Mouse (Mus musculus): ENCODE data around the gene Snx7.
A peak's percentile ranks its signal among the peaks of the same experiment; 100 is the strongest.

Gene Snx7

DNA sequence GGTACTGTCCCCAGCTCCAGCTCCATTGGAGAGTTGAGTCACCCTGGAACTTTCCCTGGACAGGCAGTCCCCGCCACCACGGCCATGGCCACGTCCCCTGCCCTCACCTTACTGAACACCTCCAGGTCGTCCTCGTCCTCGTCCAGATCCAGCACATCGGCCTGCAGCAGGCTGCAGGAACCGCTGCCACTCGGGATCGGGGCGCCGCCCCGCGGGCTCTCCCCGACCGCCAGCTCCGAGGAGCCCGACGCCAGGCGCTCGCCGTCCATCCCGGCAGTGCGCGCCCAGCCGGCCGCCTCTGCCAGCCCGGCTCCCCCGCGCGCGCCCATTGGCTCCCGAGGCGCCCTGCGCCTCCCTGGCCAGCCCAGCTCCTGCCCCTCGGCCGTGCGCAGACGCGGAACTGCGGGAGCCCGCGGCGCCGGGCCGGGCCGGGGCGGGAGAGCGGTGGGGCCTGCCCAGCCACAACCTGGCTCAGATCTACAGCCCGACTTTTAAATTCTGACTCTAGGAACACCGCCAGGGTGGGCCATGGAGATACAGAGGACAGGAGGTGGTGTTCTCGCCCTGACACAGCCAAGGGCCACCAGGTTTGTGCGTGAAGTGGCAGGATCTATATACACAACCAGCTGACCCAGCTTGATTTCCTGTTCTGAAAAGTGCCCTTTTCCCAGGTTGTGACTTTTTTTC is at the start of gene Snx7:
TSS of gene Snx7 (minus strand) at position 300 of the 687 bp plus-strand sequence.
- DNase-seq (ENCODE audit: extremely low read depth, low read depth, low spot score), result no peak

DNA sequence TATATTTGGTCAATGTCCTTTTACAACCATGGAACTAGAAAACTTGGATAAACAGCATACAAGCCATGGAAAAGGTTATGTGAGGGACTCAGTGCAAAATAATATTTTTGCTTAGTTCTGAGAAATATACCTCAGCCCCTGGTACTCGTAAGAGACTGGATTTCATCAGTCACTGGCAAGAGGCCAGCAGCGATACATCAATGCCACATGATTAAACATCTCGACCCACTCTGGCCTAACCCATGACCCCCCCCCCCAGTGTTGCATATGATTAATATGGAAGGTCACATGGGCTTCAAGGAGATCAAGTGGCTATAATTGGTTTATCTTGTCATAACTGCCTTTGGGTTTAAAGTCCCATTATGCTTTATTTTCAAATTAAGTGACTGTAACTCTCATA is 46.7 kb upstream of the Snx7 start:
- no peak for DNase-seq (ENCODE audit: extremely low read depth, low read depth, low spot score)

GRCm38 (mm10) chr3:117893736-117894135 is 25.0 kb upstream of the Snx7 start:
- no peak for DNase-seq (ENCODE audit: extremely low read depth, low read depth, low spot score)

- DNase-seq (ENCODE audit: extremely low read depth, low read depth, low spot score), result no peak
Measured at GRCm38 (mm10) chr3:117875450-117875849, 6.7 kb upstream of the Snx7 start.

- no peak for DNase-seq (ENCODE audit: extremely low read depth, low read depth, low spot score)
Measured at GRCm38 (mm10) chr3:117873209-117873863, 4.6 kb upstream of the Snx7 start.

GRCm38 (mm10) chr3:117869324-117869715 is 584 bp upstream of the Snx7 start:
- DNase-seq (ENCODE audit: extremely low read depth, low read depth, low spot score), result no peak

GRCm38 (mm10) chr3:117868091-117868490 is 645 bp downstream of the Snx7 start:
- DNase-seq (ENCODE audit: extremely low read depth, low read depth, low spot score), result peak; percentile 59

GRCm38 (mm10) chr3:117866696-117867407 is 1.9 kb downstream of the Snx7 start:
- DNase-seq (ENCODE audit: extremely low read depth, low read depth, low spot score), result no peak

DNA sequence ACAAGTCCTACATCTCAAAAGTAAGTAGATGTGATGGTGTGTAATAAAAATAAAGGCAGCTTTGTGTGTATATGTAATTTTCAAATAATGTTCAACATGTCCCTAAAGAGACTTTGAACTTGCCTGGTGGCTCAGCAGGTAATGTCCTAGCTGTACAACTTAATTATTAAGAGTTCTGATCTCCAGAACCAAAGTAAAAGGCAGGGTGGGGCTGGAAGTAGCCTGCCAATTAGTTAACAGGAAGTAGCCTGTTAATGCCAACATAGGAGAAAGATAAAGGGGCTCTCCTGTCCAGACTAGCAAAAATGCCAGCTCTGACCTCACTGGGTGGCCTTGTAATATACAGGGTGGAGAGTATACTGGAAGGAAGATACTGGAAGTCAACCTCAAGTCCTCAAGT is 3.1 kb downstream of the Snx7 start:
- DNase-seq (ENCODE audit: extremely low read depth, low read depth, low spot score), result no peak

GRCm38 (mm10) chr3:117862951-117863350 is 5.8 kb downstream of the Snx7 start:
- DNase-seq (ENCODE audit: extremely low read depth, low read depth, low spot score), result no peak

DNA sequence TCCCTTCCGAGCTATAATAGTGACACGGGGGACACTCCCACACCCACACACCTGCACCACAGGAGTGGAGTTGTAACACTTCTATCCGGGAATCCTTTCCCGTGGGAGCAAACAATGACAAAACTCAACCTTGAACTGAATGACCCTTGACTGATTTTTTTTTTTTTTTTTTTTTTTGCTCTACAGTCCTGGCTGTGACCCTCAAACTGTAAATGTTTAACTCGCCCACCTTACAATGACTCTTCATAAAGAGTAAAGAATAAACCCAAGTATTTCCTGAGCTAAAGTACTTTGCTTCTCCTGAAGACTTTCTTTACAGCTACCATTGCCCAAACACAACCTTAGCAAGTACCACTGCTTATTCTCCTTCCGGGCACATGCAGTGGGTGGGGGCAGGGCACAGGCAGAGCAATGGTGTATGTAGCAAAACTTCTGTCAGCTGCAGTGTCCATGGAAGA is 6.7 kb downstream of the Snx7 start:
- DNase-seq (ENCODE audit: extremely low read depth, low read depth, low spot score), result no peak

DNA sequence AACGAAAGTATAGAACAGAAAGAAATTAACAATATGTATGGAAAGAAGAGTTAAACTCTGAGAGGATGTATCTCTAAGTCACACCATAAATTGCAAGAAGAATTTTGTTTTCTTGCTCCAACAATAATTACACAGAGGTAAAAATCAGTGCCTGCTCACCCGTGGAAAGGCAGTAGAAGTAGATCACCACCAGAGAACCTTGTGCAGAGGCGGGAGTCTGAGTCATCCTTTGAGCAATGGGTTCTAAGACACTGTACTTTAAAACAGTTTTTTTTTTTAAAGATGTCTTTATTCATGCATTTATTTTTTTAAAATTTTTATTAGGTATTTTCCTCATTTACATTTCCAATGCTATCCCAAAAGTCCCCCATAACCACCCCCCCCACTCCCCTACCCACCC is 9.7 kb downstream of the Snx7 start:
- no peak for DNase-seq (ENCODE audit: extremely low read depth, low read depth, low spot score)

DNA sequence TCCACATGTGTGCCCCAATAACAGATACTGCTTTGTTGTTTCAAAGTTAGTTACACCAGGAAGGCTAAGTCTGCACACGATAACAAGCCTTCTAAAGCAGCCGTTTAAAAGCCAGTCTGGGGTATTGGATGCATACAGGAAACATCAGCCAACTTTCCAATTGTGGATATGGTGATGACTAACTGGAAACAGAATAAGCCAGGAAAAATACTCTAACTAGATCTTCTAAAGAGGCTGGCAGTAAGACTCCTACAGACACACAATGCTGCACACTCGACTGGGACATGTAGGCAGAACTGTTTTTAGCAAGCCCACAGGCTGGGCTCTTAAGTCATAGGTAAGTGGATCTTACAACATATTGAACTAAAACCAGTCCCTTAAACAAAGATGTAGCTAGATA is 15.0 kb downstream of the Snx7 start:
- peak; percentile 33 for DNase-seq (ENCODE audit: extremely low read depth, low read depth, low spot score)

- DNase-seq (ENCODE audit: extremely low read depth, low read depth, low spot score), result no peak
Measured at GRCm38 (mm10) chr3:117852054-117852361, 16.7 kb downstream of the Snx7 start.

GRCm38 (mm10) chr3:117851278-117852053 is 17.3 kb downstream of the Snx7 start:
- no peak for DNase-seq (ENCODE audit: extremely low read depth, low read depth, low spot score)

GRCm38 (mm10) chr3:117848866-117849265 is 19.9 kb downstream of the Snx7 start:
- no peak for DNase-seq (ENCODE audit: extremely low read depth, low read depth, low spot score)

GRCm38 (mm10) chr3:117842658-117843057 is 26.1 kb downstream of the Snx7 start:
- DNase-seq (ENCODE audit: extremely low read depth, low read depth, low spot score), result no peak

GRCm38 (mm10) chr3:117839867-117840545 is 28.7 kb downstream of the Snx7 start:
- no peak for DNase-seq (ENCODE audit: extremely low read depth, low read depth, low spot score)

- no peak for DNase-seq (ENCODE audit: extremely low read depth, low read depth, low spot score)
Measured at GRCm38 (mm10) chr3:117838020-117838419, 30.7 kb downstream of the Snx7 start.

- no peak for DNase-seq (ENCODE audit: extremely low read depth, low read depth, low spot score)
Measured at GRCm38 (mm10) chr3:117826486-117827200, 42.1 kb downstream of the Snx7 start.

Measured in fat pad, adult 2 months (tissue).